Mouse (Mus musculus): ENCODE data around the gene Sost. TPM values are rescaled to one million over a fixed set of nuclear protein-coding genes. Genes with fewer than 3 reads are reported as not detected.
A peak's percentile ranks its signal among the peaks of the same experiment; 100 is the strongest.

Gene Sost
- polyA plus RNA-seq, 1 experiment from 2014 or later = not detected

- no peaks in the 10 kb centered on the region for H3K36me3 ChIP-seq (ENCODE audit: control insufficient read depth, insufficient read depth)
- ATAC-seq = no peak
- H3K27me3 ChIP-seq (replicated peaks; ENCODE audit: control insufficient read depth, insufficient read depth, low read length) = peaks cover 10% of the 10 kb centered on the region
- peak overlapping the region; percentile 66 for H3K9ac ChIP-seq (replicated peaks; ENCODE audit: low read depth, low read length)
- H3K4me3 ChIP-seq (replicated peaks; ENCODE audit: low read length) = peak overlapping the region; percentile 46
- H3K9me3 ChIP-seq (ENCODE audit: control insufficient read depth, low read length) = no peaks in the 10 kb centered on the region
- peak overlapping the region; percentile 80 for H3K4me2 ChIP-seq (ENCODE audit: low read length)
- under 1% methylated on average over 32 of the region's 32 CpGs for WGBS
- H3K4me1 ChIP-seq (replicated peaks; ENCODE audit: control insufficient read depth, insufficient read depth, low read length) = peaks cover 10% of the 10 kb centered on the region
- no peak overlapping the region for H3K27ac ChIP-seq (ENCODE audit: low read length)
These were observed 29.7 kb downstream of the Sost start for GRCm38 (mm10) chr11:101937108-101937507.

GRCm38 (mm10) chr11:101936421-101936820, 30.4 kb downstream of the Sost start:
- 34% methylated on average over 7 of the region's 7 CpGs for WGBS
- no peak overlapping the region for H3K9ac ChIP-seq (replicated peaks; ENCODE audit: low read depth, low read length)
- peaks cover 10% of the 10 kb centered on the region for H3K27me3 ChIP-seq (replicated peaks; ENCODE audit: control insufficient read depth, insufficient read depth, low read length)
- H3K9me3 ChIP-seq (ENCODE audit: control insufficient read depth, low read length) = no peaks in the 10 kb centered on the region
- H3K36me3 ChIP-seq (ENCODE audit: control insufficient read depth, insufficient read depth) = no peaks in the 10 kb centered on the region
- no peak overlapping the region for H3K4me2 ChIP-seq (ENCODE audit: low read length)
- ATAC-seq = no peak
- no peak overlapping the region for H3K4me3 ChIP-seq (replicated peaks; ENCODE audit: low read length)
- H3K4me1 ChIP-seq (replicated peaks; ENCODE audit: control insufficient read depth, insufficient read depth, low read length) = peaks cover 10% of the 10 kb centered on the region
- no peak overlapping the region for H3K27ac ChIP-seq (ENCODE audit: low read length)

- Histone ChIP-seq H3K9ac (replicated peaks; ENCODE audit: low read depth, low read length) (no peak overlapping the region), H3K4me1 (replicated peaks; ENCODE audit: control insufficient read depth, insufficient read depth, low read length) (peaks cover 10% of the 10 kb centered on the region), H3K27ac (ENCODE audit: low read length) (no peak overlapping the region), H3K4me3 (replicated peaks; ENCODE audit: low read length) (no peak overlapping the region), H3K4me2 (ENCODE audit: low read length) (no peak overlapping the region), H3K27me3 (replicated peaks; ENCODE audit: control insufficient read depth, insufficient read depth, low read length) (peaks cover 10% of the 10 kb centered on the region), H3K36me3 (ENCODE audit: control insufficient read depth, insufficient read depth) (no peaks in the 10 kb centered on the region), H3K9me3 (ENCODE audit: control insufficient read depth, low read length) (no peaks in the 10 kb centered on the region)
- WGBS = 90% methylated on average over 3 of the region's 3 CpGs
- ATAC-seq = no peak
These were observed 31.1 kb downstream of the Sost start for GRCm38 (mm10) chr11:101935743-101936142.

GRCm38 (mm10) chr11:101931978-101932377, 34.8 kb downstream of the Sost start:
- Histone ChIP-seq H3K27me3 (replicated peaks; ENCODE audit: control insufficient read depth, insufficient read depth, low read length) (peaks cover 4% of the 10 kb centered on the region; the same call in 1 of the 2 replicates), H3K4me3 (replicated peaks; ENCODE audit: low read length) (no peak overlapping the region), H3K27ac (ENCODE audit: low read length) (no peak overlapping the region), H3K9ac (replicated peaks; ENCODE audit: low read depth, low read length) (no peak overlapping the region), H3K36me3 (ENCODE audit: control insufficient read depth, insufficient read depth) (no peaks in the 10 kb centered on the region), H3K4me1 (replicated peaks; ENCODE audit: control insufficient read depth, insufficient read depth, low read length) (peaks cover 1% of the 10 kb centered on the region), H3K9me3 (ENCODE audit: control insufficient read depth, low read length) (no peaks in the 10 kb centered on the region), H3K4me2 (ENCODE audit: low read length) (no peak overlapping the region)
- ATAC-seq = no peak
- WGBS = 60% methylated on average over 4 of the region's 4 CpGs

- H3K4me3 ChIP-seq (replicated peaks; ENCODE audit: low read length) = no peak overlapping the region
- H3K36me3 ChIP-seq (ENCODE audit: control insufficient read depth, insufficient read depth) = no peaks in the 10 kb centered on the region
- no peak for ATAC-seq
- WGBS = 48% methylated on average over 25 of the region's 25 CpGs
- H3K4me2 ChIP-seq (ENCODE audit: low read length) = no peak overlapping the region
- H3K27me3 ChIP-seq (replicated peaks; ENCODE audit: control insufficient read depth, insufficient read depth, low read length) = no peaks in the 10 kb centered on the region
- H3K4me1 ChIP-seq (replicated peaks; ENCODE audit: control insufficient read depth, insufficient read depth, low read length) = no peaks in the 10 kb centered on the region
- no peak overlapping the region for H3K9ac ChIP-seq (replicated peaks; ENCODE audit: low read depth, low read length)
- no peak overlapping the region for H3K27ac ChIP-seq (ENCODE audit: low read length)
- no peaks in the 10 kb centered on the region for H3K9me3 ChIP-seq (ENCODE audit: control insufficient read depth, low read length)
These were observed 38.6 kb downstream of the Sost start for GRCm38 (mm10) chr11:101928030-101928762.

GRCm38 (mm10) chr11:101926951-101927589, 39.7 kb downstream of the Sost start:
- Histone ChIP-seq H3K9ac (replicated peaks; ENCODE audit: low read depth, low read length) (no peak overlapping the region), H3K27me3 (replicated peaks; ENCODE audit: control insufficient read depth, insufficient read depth, low read length) (no peaks in the 10 kb centered on the region), H3K9me3 (ENCODE audit: control insufficient read depth, low read length) (no peaks in the 10 kb centered on the region), H3K4me2 (ENCODE audit: low read length) (no peak overlapping the region), H3K36me3 (ENCODE audit: control insufficient read depth, insufficient read depth) (no peaks in the 10 kb centered on the region), H3K4me1 (replicated peaks; ENCODE audit: control insufficient read depth, insufficient read depth, low read length) (no peaks in the 10 kb centered on the region), H3K27ac (ENCODE audit: low read length) (no peak overlapping the region), H3K4me3 (replicated peaks; ENCODE audit: low read length) (no peak overlapping the region)
- WGBS = 72% methylated on average over 10 of the region's 10 CpGs
- ATAC-seq = no peak

- no peaks in the 10 kb centered on the region for H3K27me3 ChIP-seq (replicated peaks; ENCODE audit: control insufficient read depth, insufficient read depth, low read length)
- H3K36me3 ChIP-seq (ENCODE audit: control insufficient read depth, insufficient read depth) = no peaks in the 10 kb centered on the region
- WGBS = 73% methylated on average over 6 of the region's 6 CpGs
- ATAC-seq = no peak
- H3K4me1 ChIP-seq (replicated peaks; ENCODE audit: control insufficient read depth, insufficient read depth, low read length) = no peaks in the 10 kb centered on the region; the same call in 1 of the 2 replicates
- H3K4me2 ChIP-seq (ENCODE audit: low read length) = no peak overlapping the region
- no peaks in the 10 kb centered on the region for H3K9me3 ChIP-seq (ENCODE audit: control insufficient read depth, low read length)
- no peak overlapping the region for H3K27ac ChIP-seq (ENCODE audit: low read length)
- H3K9ac ChIP-seq (replicated peaks; ENCODE audit: low read depth, low read length) = no peak overlapping the region
- H3K4me3 ChIP-seq (replicated peaks; ENCODE audit: low read length) = no peak overlapping the region
These were observed 41.2 kb downstream of the Sost start for GRCm38 (mm10) chr11:101925636-101926035.

- Histone ChIP-seq H3K4me3 (replicated peaks; ENCODE audit: low read length) (no peak overlapping the region), H3K36me3 (ENCODE audit: control insufficient read depth, insufficient read depth) (no peaks in the 10 kb centered on the region), H3K9ac (replicated peaks; ENCODE audit: low read depth, low read length) (no peak overlapping the region), H3K4me2 (ENCODE audit: low read length) (no peak overlapping the region), H3K27ac (ENCODE audit: low read length) (no peak overlapping the region), H3K27me3 (replicated peaks; ENCODE audit: control insufficient read depth, insufficient read depth, low read length) (no peaks in the 10 kb centered on the region), H3K9me3 (ENCODE audit: control insufficient read depth, low read length) (no peaks in the 10 kb centered on the region), H3K4me1 (replicated peaks; ENCODE audit: control insufficient read depth, insufficient read depth, low read length) (no peaks in the 10 kb centered on the region; the same call in 1 of the 2 replicates)
- no peak for ATAC-seq
- WGBS = 81% methylated on average over 15 of the region's 19 CpGs
These were observed 42.3 kb downstream of the Sost start for GRCm38 (mm10) chr11:101924441-101924976.

GRCm38 (mm10) chr11:101923988-101924387, 42.8 kb downstream of the Sost start:
- Histone ChIP-seq H3K4me3 (replicated peaks; ENCODE audit: low read length) (no peak overlapping the region), H3K4me1 (replicated peaks; ENCODE audit: control insufficient read depth, insufficient read depth, low read length) (no peaks in the 10 kb centered on the region; the same call in 1 of the 2 replicates), H3K27me3 (replicated peaks; ENCODE audit: control insufficient read depth, insufficient read depth, low read length) (no peaks in the 10 kb centered on the region), H3K9me3 (ENCODE audit: control insufficient read depth, low read length) (no peaks in the 10 kb centered on the region), H3K9ac (replicated peaks; ENCODE audit: low read depth, low read length) (no peak overlapping the region), H3K36me3 (ENCODE audit: control insufficient read depth, insufficient read depth) (no peaks in the 10 kb centered on the region), H3K4me2 (ENCODE audit: low read length) (no peak overlapping the region), H3K27ac (ENCODE audit: low read length) (no peak overlapping the region)
- no peak for ATAC-seq
- 83% methylated on average over 6 of the region's 6 CpGs for WGBS

Measured in forebrain, embryonic 16.5 days (tissue).